Mouse (Mus musculus): ENCODE results near the gene Lamc3. TPM values are rescaled to one million over a fixed set of nuclear protein-coding genes. Genes with fewer than 3 reads are reported as not detected.
"Not testable (repeated sequence)": the region's sequence is repeated elsewhere in the genome, so short reads cannot be mapped to it uniquely, and the experiment has no call there.

Gene Lamc3
- polyA plus RNA-seq, 1 experiment: 2.4 TPM

- Histone ChIP-seq H3K27ac (replicated peaks; ENCODE audit: low read depth, low read length) (no peak overlapping the region), H3K4me1 (ENCODE audit: control insufficient read depth, insufficient read depth, insufficient read length, low read length) (no peaks in the 10 kb centered on the region; the same call in 1 of the 2 replicates), H3K4me3 (ENCODE audit: insufficient read depth, low read depth, low read length) (no peak overlapping the region)
Observed at GRCm38 (mm10) chr2:31900932-31901331, 13.8 kb downstream of the Lamc3 start.

DNA sequence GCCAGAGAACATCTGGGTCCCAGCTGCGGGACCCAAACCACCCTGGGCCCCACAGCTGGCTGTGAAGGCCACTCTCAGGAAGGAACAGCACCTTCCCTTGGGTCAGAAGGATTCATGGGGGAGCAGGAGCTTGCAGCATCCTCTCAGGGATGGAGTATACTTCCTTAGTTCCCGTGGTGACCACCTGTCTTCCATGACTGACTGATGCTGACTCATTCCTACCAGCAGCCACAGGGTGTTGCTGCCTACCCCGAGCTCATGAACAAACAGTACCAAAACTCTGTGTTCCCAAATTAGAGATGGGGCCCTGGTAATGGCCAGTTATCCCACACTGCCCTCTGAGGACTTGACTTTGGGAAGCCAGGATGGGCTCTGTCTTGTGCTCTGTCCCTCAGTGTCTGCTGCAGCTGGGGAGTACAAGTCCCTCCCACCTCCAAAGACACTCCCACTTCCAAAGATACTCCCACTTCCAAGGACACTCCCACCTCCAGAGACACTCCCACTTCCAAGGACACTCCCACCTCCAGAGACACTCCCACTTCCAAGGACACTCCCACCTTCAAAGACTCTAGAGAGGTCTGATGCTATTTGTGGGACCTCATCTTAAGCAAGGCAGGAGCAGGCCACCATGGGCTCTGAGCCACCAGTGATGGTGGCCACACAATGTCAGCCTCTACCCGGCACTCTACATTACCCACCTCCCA is 14.7 kb downstream of the Lamc3 start:
- Histone ChIP-seq H3K4me1 (ENCODE audit: control insufficient read depth, insufficient read depth, insufficient read length, low read length) (no peaks in the 10 kb centered on the region; the same call in 1 of the 2 replicates), H3K27ac (replicated peaks; ENCODE audit: low read depth, low read length) (peak overlapping the region; percentile 60; the same call in 1 of the 2 replicates), H3K4me3 (ENCODE audit: insufficient read depth, low read depth, low read length) (no peak overlapping the region)

DNA sequence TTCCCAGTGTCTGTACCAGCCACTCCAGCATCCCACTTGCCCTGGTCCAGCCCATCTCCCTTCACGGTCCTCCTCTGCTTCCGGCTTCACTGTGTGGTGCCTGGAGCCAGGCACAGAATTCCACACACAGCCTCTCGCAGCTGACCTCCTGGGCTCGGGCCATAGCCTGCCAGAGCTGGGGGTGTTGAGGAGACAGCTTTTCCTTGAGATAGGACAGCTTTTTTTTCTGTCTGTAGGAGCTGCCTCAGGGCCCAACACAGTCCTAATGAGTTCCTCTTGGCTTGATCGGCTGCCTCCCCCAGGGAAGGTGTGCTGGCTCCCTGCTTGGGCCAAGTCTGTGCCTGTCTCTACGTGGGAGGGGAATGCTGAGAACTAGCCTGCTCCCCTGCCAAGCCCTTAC is 17.0 kb downstream of the Lamc3 start:
- H3K4me1 ChIP-seq (ENCODE audit: control insufficient read depth, insufficient read depth, insufficient read length, low read length): no peaks in the 10 kb centered on the region; the same call in 1 of the 2 replicates
- no peak overlapping the region for H3K4me3 ChIP-seq (ENCODE audit: insufficient read depth, low read depth, low read length)
- H3K27ac ChIP-seq (replicated peaks; ENCODE audit: low read depth, low read length): no peak overlapping the region

DNA sequence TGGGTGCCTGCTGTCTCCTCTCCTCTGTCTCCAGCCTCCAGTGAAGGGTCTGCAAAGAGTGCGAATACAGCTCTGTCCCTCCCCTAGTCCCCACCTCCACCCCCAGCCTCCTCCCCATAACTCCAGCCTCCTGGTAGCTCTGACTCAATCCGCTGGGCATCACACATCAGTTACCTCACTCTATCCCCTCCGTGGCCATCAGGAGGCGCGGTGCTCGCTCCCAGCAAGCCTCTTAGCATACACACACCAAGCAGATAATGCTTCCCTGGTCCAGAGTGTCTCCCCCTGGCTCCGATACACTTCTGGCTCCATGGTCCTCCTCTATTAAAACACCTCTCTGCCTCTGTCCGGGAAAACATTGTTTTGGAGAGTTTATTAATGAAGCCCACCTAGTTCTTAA is 17.5 kb downstream of the Lamc3 start:
- H3K27ac ChIP-seq (replicated peaks; ENCODE audit: low read depth, low read length): no peak overlapping the region
- H3K4me3 ChIP-seq (ENCODE audit: insufficient read depth, low read depth, low read length): no peak overlapping the region
- no peaks in the 10 kb centered on the region; the same call in 1 of the 2 replicates for H3K4me1 ChIP-seq (ENCODE audit: control insufficient read depth, insufficient read depth, insufficient read length, low read length)

DNA sequence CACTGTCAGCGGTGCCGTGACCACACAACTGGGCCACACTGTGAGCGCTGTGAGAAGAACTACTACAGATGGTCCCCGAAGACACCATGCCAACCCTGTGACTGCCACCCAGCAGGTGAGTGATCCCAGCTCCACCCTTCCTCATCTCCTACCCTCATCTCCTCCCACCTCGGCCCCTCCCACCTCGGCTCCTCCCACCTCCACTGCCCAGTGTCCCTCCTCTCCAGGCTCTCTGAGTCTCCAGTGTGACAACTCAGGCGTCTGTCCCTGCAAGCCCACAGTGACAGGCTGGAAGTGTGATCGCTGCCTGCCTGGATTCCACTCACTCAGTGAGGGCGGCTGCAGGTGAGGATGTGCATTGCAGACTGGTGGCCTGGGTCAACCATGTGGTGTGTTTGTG is 18.6 kb downstream of the Lamc3 start:
- no peaks in the 10 kb centered on the region; the same call in 1 of the 2 replicates for H3K4me1 ChIP-seq (ENCODE audit: control insufficient read depth, insufficient read depth, insufficient read length, low read length)
- no peak overlapping the region for H3K27ac ChIP-seq (replicated peaks; ENCODE audit: low read depth, low read length)
- no peak overlapping the region for H3K4me3 ChIP-seq (ENCODE audit: insufficient read depth, low read depth, low read length)

DNA sequence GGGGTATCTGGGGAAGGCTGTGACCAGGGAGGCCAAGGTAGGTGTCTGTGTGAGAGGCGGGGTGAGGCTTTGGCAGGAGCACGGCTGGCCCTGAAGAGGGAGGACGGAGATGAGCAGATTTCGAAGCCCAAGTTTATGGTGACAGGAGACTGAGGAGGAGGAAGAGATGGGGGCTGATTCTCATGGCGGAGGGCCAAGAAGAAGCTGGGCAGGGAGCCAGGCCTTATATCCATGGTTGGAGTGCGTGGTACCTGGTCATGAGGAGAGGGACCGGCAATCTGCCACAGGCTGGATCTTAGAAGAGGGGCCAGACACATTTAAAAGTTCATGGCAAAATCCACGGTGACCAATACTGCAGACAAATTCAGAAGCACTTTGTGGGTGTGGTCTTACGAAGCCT is 19.3 kb downstream of the Lamc3 start:
- Histone ChIP-seq H3K27ac (replicated peaks; ENCODE audit: low read depth, low read length) (no peak overlapping the region), H3K4me1 (ENCODE audit: control insufficient read depth, insufficient read depth, insufficient read length, low read length) (no peaks in the 10 kb centered on the region; the same call in 1 of the 2 replicates), H3K4me3 (ENCODE audit: insufficient read depth, low read depth, low read length) (no peak overlapping the region)

DNA sequence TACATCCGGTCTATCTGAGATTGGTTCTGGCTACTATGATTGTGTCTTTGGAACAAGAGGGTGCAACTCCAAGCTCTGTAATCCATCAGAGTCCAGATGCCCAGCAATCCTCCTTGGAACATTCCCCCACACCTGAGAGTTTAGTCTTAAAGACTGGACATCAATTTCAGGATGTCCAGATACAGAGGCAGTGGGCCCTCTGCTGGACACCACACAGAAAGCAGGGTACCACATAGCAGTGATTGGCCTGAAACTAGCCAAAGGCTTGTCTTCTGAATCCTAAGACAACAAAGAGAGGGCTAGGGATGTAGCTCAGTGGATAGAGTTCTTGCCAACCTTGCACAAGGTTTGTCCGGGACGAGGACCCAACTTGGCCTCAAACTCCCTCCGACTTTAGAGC is 25.5 kb downstream of the Lamc3 start:
- Histone ChIP-seq H3K27ac (replicated peaks; ENCODE audit: low read depth, low read length) (no peak overlapping the region), H3K4me3 (ENCODE audit: insufficient read depth, low read depth, low read length) (no peak overlapping the region), H3K4me1 (ENCODE audit: control insufficient read depth, insufficient read depth, insufficient read length, low read length) (no peaks in the 10 kb centered on the region)

GRCm38 (mm10) chr2:31914213-31914612 is 27.1 kb downstream of the Lamc3 start:
- not testable (repeated sequence) for H3K4me3 ChIP-seq (ENCODE audit: insufficient read depth, low read depth, low read length); H3K4me1 ChIP-seq (ENCODE audit: control insufficient read depth, insufficient read depth, insufficient read length, low read length); H3K27ac ChIP-seq (replicated peaks; ENCODE audit: low read depth, low read length)

GRCm38 (mm10) chr2:31915112-31915511 is 28.0 kb downstream of the Lamc3 start:
- H3K4me1 ChIP-seq (ENCODE audit: control insufficient read depth, insufficient read depth, insufficient read length, low read length): no peaks in the 10 kb centered on the region
- H3K4me3 ChIP-seq (ENCODE audit: insufficient read depth, low read depth, low read length): no peak overlapping the region
- no peak overlapping the region for H3K27ac ChIP-seq (replicated peaks; ENCODE audit: low read depth, low read length)

DNA sequence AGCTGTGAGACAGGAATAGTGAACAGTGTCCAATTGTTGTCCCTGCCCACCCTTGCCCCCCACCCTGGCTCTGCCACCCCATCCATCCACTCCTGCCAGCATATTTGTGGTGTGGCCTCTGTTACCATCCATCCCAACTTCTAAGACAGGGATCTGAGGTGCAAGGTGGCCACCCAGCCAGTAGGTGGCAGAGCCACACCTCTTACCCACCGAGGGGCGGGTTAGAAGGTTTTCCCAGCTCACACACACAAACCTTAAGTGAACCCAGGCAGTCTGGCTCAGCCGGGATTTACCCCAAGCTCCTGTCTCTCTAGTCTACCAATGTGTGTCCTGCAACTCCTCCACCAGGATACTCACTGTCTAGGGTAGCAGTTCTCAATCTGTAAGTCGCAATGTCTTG is 30.5 kb downstream of the Lamc3 start:
- H3K4me3 ChIP-seq (ENCODE audit: insufficient read depth, low read depth, low read length): no peak overlapping the region
- H3K4me1 ChIP-seq (ENCODE audit: control insufficient read depth, insufficient read depth, insufficient read length, low read length): no peaks in the 10 kb centered on the region
- no peak overlapping the region for H3K27ac ChIP-seq (replicated peaks; ENCODE audit: low read depth, low read length)

- no peak overlapping the region for H3K27ac ChIP-seq (replicated peaks; ENCODE audit: low read depth, low read length)
Observed at GRCm38 (mm10) chr2:31923645-31924044, 36.6 kb downstream of the Lamc3 start.

GRCm38 (mm10) chr2:31924811-31925210 is 37.7 kb downstream of the Lamc3 start:
- Histone ChIP-seq H3K4me1 (ENCODE audit: control insufficient read depth, insufficient read depth, insufficient read length, low read length) (no peaks in the 10 kb centered on the region), H3K27ac (replicated peaks; ENCODE audit: low read depth, low read length) (no peak overlapping the region), H3K4me3 (ENCODE audit: insufficient read depth, low read depth, low read length) (no peak overlapping the region)

More at GRCm38 (mm10) chr2:31923645-31924044, 36.6 kb downstream of the Lamc3 start:
- H3K4me1 ChIP-seq (ENCODE audit: control insufficient read depth, insufficient read depth, insufficient read length, low read length): no peaks in the 10 kb centered on the region
- no peak overlapping the region for H3K4me3 ChIP-seq (ENCODE audit: insufficient read depth, low read depth, low read length)

DNA sequence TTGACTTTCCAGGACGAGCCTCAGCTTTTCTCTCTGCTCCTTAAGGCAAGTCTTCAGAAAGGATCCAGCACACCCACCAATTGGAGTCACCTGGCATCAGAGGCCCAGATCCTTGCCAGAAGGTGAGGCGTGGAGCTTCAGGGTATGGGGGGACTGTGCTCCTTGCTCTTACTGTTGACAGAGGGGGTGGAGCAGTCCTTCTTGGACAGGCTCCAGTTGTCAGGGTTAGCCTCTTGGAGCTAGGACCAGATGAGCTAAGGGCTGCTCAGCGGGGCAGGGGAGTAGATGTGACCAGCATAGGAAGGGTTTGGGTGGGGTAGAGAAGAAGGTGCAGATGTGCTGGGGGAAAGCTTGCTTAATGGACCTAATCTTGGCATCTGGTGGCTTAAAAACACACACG is 38.8 kb downstream of the Lamc3 start:
- H3K4me1 ChIP-seq (ENCODE audit: control insufficient read depth, insufficient read depth, insufficient read length, low read length): no peaks in the 10 kb centered on the region
- no peak overlapping the region for H3K27ac ChIP-seq (replicated peaks; ENCODE audit: low read depth, low read length)
- H3K4me3 ChIP-seq (ENCODE audit: insufficient read depth, low read depth, low read length): no peak overlapping the region

- no peak overlapping the region for H3K27ac ChIP-seq (replicated peaks; ENCODE audit: low read depth, low read length)
- H3K4me3 ChIP-seq (ENCODE audit: insufficient read depth, low read depth, low read length): no peak overlapping the region
- no peaks in the 10 kb centered on the region for H3K4me1 ChIP-seq (ENCODE audit: control insufficient read depth, insufficient read depth, insufficient read length, low read length)
Observed at GRCm38 (mm10) chr2:31929664-31930063, 42.6 kb downstream of the Lamc3 start.

DNA sequence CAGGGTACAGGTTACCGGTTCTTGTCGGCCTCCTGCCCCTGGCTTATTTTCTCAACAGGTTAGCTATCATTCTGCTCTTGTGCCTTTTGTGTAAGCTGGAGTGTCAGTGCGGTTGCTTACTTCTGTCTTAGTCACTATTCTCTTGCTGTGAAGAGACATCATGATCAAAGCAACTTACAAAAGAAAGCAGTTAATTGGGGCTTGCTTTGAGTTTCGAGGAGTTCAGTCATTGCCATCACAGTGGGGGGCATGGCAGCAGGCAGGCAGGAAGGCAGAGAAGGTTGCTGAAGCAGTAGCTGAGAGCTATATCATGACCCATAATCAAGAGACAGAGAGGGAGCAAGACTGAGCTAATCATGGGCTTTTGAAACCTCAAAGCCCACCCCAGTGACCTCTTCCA is 47.5 kb downstream of the Lamc3 start:
- Histone ChIP-seq H3K4me1 (ENCODE audit: control insufficient read depth, insufficient read depth, insufficient read length, low read length) (no peaks in the 10 kb centered on the region), H3K4me3 (ENCODE audit: insufficient read depth, low read depth, low read length) (no peak overlapping the region), H3K27ac (replicated peaks; ENCODE audit: low read depth, low read length) (no peak overlapping the region)

- Histone ChIP-seq H3K27ac (replicated peaks; ENCODE audit: low read depth, low read length) (no peak overlapping the region), H3K4me3 (ENCODE audit: insufficient read depth, low read depth, low read length) (no peak overlapping the region), H3K4me1 (ENCODE audit: control insufficient read depth, insufficient read depth, insufficient read length, low read length) (no peaks in the 10 kb centered on the region)
Observed at GRCm38 (mm10) chr2:31935054-31935453, 48.0 kb downstream of the Lamc3 start.
